Mouse (Mus musculus) midbrain, embryonic 13.5 days (tissue): ENCODE measurements around the gene Camta1. TPM values are rescaled to one million over a fixed set of nuclear protein-coding genes. Genes with fewer than 3 reads are reported as not detected.
"Not testable (repeated sequence)": the region's sequence is repeated elsewhere in the genome, so short reads cannot be mapped to it uniquely, and the experiment has no call there.

Experiments used
- ATAC-seq: fragments of 200-750 bp; cut with Nextera tagmentation; 2 replicates; pipeline ENCODE4 v1.8.0; 2017; ENCODE audit warnings: mild to moderate bottlenecking, moderate TSS enrichment, moderate library complexity
- H3K27ac ChIP-seq: fragments of 300-500 bp; sonication (generic); 2 replicates; pipeline ENCODE4 v1.5.1; 2015; ENCODE audit warnings: inconsistent platforms, mild to moderate bottlenecking, moderate library complexity
- H3K27me3 ChIP-seq: fragments of 300-500 bp; sonication (generic); 2 replicates; pipeline ENCODE4 v1.6.1; 2015; ENCODE audit warnings: mild to moderate bottlenecking, inconsistent platforms
- H3K36me3 ChIP-seq: fragments of 300-500 bp; sonication (generic); 2 replicates; pipeline ENCODE4 v1.6.1; 2015; ENCODE audit warnings: mild to moderate bottlenecking, inconsistent platforms
- H3K4me1 ChIP-seq: fragments of 300-500 bp; sonication (generic); replicated peaks from 2 replicates; pipeline ENCODE4 v1.6.1; 2015; ENCODE audit warnings: inconsistent platforms
- H3K4me2 ChIP-seq: fragments of 300-500 bp; sonication (generic); replicated peaks from 2 replicates; pipeline ENCODE4 v1.6.1; 2015; ENCODE audit warnings: moderate library complexity, mild to moderate bottlenecking, inconsistent platforms
- H3K4me3 ChIP-seq: fragments of 300-500 bp; sonication (generic); replicated peaks from 2 replicates; pipeline ENCODE4 v1.5.1; 2015; ENCODE audit warnings: mild to moderate bottlenecking, inconsistent platforms
- H3K9ac ChIP-seq: fragments of 300-500 bp; sonication (generic); replicated peaks from 2 replicates; pipeline ENCODE4 v1.6.1; 2015; ENCODE audit warnings: mild to moderate bottlenecking, inconsistent platforms
- H3K9me3 ChIP-seq: fragments of 300-500 bp; sonication (generic); 2 replicates; pipeline ENCODE4 v1.6.1; 2016; ENCODE audit warnings: mild to moderate bottlenecking, inconsistent platforms
- WGBS: fragments of 180-500 bp; shearing (Covaris S2); methylation state at CpG from one replicate; pipeline ENCODE4 v1.1.7; 2015; 5-methylcytosine and 5-hydroxymethylcytosine counted together
- polyA plus RNA-seq: library from polyadenylated mRNA; unstranded; fragments of >200 nt; fragmentation: Nextera tagmentation; extraction: Ambion mirVana; gene quantifications from 2 replicates; pipeline ENCODE4 v1.2.1, GENCODE M21; 2015

Gene Camta1
- polyA plus RNA-seq, 1 experiment from 2014 or later, result 163 TPM

GRCm38 (mm10) chr4:150909451-150910156, 952.1 kb downstream of the Camta1 start:
- Histone ChIP-seq H3K27me3 (no peaks in the 10 kb centered on the region), H3K4me3 (peak overlapping the region; percentile 73), H3K9me3 (no peaks in the 10 kb centered on the region), H3K27ac (peak overlapping the region; percentile 80), H3K4me2 (peak overlapping the region; percentile 87), H3K9ac (peak overlapping the region; percentile 95), H3K4me1 (peaks cover 33% of the 10 kb centered on the region), H3K36me3 (peaks cover 18% of the 10 kb centered on the region)
- ATAC-seq, result peak; percentile 92
- under 1% methylated on average over 56 of the region's 56 CpGs for WGBS

DNA sequence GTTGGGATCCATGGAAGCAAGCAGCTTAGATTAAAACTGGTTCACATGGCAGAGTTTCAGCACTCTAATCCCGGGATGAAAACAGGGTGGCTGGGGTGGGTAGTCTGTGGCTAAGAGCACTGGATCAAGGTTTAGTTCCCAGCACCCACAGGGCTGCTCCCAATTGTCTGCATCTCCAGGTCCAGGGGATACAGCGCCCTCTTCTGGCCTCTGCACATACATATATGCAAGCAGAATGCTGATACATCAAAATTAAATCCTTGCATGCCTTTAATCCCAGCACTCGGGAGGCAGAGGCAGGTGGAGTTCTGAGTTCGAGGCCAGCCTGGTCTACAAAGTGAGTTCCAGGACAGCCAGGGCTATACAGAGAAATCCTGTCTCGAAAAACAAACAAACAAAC, 953.2 kb downstream of the Camta1 start:
- WGBS, result 76% methylated on average over 5 of the region's 5 CpGs
- H3K27ac ChIP-seq, H3K9ac ChIP-seq, H3K27me3 ChIP-seq, H3K9me3 ChIP-seq, ATAC-seq: not testable (repeated sequence)
- Histone ChIP-seq H3K4me2 (peak overlapping the region; percentile 87), H3K4me1 (peaks cover 29% of the 10 kb centered on the region), H3K4me3 (peak overlapping the region; percentile 73; the same call in 1 of the 2 replicates), H3K36me3 (peaks cover 26% of the 10 kb centered on the region)

- Histone ChIP-seq H3K9ac (no peak overlapping the region), H3K4me2 (no peak overlapping the region), H3K9me3 (no peaks in the 10 kb centered on the region), H3K27me3 (no peaks in the 10 kb centered on the region), H3K27ac (no peak overlapping the region), H3K4me3 (no peak overlapping the region), H3K4me1 (peaks cover 24% of the 10 kb centered on the region), H3K36me3 (peaks cover 40% of the 10 kb centered on the region)
- WGBS, result 95% methylated on average over 8 of the region's 8 CpGs
- ATAC-seq, result no peak
Measured at GRCm38 (mm10) chr4:150907099-150907498, 954.6 kb downstream of the Camta1 start.

- H3K4me1 ChIP-seq, result peaks cover 13% of the 10 kb centered on the region; the same call in 1 of the 2 replicates
- no peak for ATAC-seq
- H3K27ac ChIP-seq, result no peak overlapping the region
- peaks cover 75% of the 10 kb centered on the region for H3K36me3 ChIP-seq
- 96% methylated on average over 14 of the region's 14 CpGs for WGBS
- H3K4me3 ChIP-seq, result no peak overlapping the region
- H3K9ac ChIP-seq, result no peak overlapping the region
- no peak overlapping the region for H3K4me2 ChIP-seq
- no peaks in the 10 kb centered on the region for H3K27me3 ChIP-seq
- no peaks in the 10 kb centered on the region for H3K9me3 ChIP-seq
Measured at GRCm38 (mm10) chr4:150903091-150903742, 958.5 kb downstream of the Camta1 start.

- Histone ChIP-seq H3K27me3 (no peaks in the 10 kb centered on the region), H3K4me3 (no peak overlapping the region), H3K27ac (no peak overlapping the region), H3K36me3 (peaks cover 86% of the 10 kb centered on the region), H3K4me2 (no peak overlapping the region), H3K9me3 (no peaks in the 10 kb centered on the region), H3K9ac (no peak overlapping the region), H3K4me1 (0 out of 2 replicates have a peak, but pooled peaks cover 2% of the 10 kb centered on the region)
- no peak for ATAC-seq
- WGBS, result 93% methylated on average over 12 of the region's 12 CpGs
Measured at GRCm38 (mm10) chr4:150902062-150902461, 959.6 kb downstream of the Camta1 start.

DNA sequence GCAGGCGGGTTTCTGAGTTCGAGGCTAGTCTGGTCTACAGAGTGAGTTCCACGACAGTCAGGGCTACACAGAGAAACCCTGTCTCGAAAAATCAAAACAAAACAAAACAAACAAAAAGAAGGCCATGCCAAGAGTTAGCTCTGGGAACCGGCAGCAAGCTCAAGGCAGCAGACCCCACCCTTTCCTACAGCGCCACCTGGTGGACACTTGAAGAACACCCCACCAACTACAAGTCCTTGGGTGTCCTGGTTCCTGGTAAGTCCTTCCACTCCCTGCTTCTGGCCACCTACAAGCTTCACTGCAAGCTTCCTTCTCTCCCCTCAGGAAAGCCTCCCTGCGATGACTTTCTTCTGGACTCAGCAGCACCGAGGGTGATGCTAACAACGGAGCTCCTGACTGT, 960.0 kb downstream of the Camta1 start:
- H3K9me3 ChIP-seq, result no peaks in the 10 kb centered on the region
- H3K27me3 ChIP-seq, result no peaks in the 10 kb centered on the region
- peaks cover 86% of the 10 kb centered on the region for H3K36me3 ChIP-seq
- H3K4me3 ChIP-seq, result no peak overlapping the region
- no peak overlapping the region for H3K4me2 ChIP-seq
- no peak overlapping the region for H3K27ac ChIP-seq
- 67% methylated on average over 9 of the region's 9 CpGs for WGBS
- no peak overlapping the region for H3K9ac ChIP-seq
- 0 out of 2 replicates have a peak, but pooled peaks cover 2% of the 10 kb centered on the region for H3K4me1 ChIP-seq
- ATAC-seq, result no peak

DNA sequence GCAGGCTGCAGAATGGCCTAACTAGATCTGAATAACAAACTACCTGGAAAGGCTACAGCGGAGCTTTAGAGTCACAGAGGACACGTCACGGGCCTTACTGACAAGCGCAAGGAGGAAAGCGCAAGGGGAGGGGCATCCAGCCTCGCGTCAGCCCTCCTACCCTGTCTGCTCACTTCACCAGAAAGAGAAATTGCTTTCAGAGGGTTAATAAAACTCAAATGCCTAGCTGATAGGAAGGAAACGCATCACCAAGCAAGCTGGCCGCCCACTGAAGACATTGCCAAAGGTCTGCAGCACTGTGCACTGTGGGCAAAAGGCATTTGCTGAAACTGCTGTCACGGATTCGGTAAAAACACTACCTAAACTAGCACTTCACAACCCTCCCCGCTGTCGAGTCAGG, 961.2 kb downstream of the Camta1 start:
- ATAC-seq, result no peak
- WGBS, result 95% methylated on average over 13 of the region's 13 CpGs
- no peak overlapping the region for H3K4me3 ChIP-seq
- H3K9me3 ChIP-seq, result no peaks in the 10 kb centered on the region
- peaks cover 88% of the 10 kb centered on the region for H3K36me3 ChIP-seq
- no peaks in the 10 kb centered on the region for H3K27me3 ChIP-seq
- H3K9ac ChIP-seq, result no peak overlapping the region
- H3K27ac ChIP-seq, result no peak overlapping the region
- H3K4me2 ChIP-seq, result no peak overlapping the region
- H3K4me1 ChIP-seq, result 0 out of 2 replicates have a peak, but pooled peaks cover 2% of the 10 kb centered on the region

DNA sequence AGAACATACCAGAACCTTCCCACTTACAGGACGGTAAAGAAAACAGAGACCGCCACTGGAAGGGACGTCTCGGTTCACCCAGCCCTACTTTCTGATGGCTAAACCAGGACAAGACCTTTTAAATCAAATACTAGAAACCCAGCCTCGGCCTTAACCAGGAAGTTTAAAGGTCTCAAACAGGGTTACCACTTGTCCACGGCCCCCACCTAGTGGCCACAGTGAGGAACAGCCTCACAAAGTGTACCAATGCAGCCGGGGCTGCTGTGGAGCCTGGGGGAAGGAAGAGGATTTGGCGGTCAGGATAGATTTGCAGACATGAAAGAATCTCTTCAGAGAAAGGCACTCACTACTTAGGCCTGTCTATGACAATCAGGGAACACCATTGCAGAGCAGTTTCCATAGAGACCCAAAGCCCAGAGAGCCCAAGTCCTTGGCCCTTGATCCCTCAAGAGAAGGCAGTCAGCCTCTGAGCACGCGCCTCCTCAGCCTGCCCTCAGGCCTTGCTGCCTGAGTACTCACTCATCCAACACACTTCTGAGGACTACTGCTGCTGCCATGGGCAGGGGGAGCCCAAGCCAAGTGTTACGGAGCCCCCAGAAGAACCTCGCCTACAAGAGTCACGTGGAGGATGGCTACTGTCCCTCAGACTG, 962.8 kb downstream of the Camta1 start:
- Histone ChIP-seq H3K36me3 (peaks cover 76% of the 10 kb centered on the region), H3K9me3 (no peaks in the 10 kb centered on the region), H3K27ac (no peak overlapping the region), H3K4me3 (no peak overlapping the region), H3K27me3 (no peaks in the 10 kb centered on the region), H3K9ac (no peak overlapping the region), H3K4me1 (0 out of 2 replicates have a peak, but pooled peaks cover 2% of the 10 kb centered on the region), H3K4me2 (no peak overlapping the region)
- 0 out of 2 replicates have a peak, but pooled peaks have one; percentile 15 for ATAC-seq
- 57% methylated on average over 13 of the region's 13 CpGs for WGBS

DNA sequence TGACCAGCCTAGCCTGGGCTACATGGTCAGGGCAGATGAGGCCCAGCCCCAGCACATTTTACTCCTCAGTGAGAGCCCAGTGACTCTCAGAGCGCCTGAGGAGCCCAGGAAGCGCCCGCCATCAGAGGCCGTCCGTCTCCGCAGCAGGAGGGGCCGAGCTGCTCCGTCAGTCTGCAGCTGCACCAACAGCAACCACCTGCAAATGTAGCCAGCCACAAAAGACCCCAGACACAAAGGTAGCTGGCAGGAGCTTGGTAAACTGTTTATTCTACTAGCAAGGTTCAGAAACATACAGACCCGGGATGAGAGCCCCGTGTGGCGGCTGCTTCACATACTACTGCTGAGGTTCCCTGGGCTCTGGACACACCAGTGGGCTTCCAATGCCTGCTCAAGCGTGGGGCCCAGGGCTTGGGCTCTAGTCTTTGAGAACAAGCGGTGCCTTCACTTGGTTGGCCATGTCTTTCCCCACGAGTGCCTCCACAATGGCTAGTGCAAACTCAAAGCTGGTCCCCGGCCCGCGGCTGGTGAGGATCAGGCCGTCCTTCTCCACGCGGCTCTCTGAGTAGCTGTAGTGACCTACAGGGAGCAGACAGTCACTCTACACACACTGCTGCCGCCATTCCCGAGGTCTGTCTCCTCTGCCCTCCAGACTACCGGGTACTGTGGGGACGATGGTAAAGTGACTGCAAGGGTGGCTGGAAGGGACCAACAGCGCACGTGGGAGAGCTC, 964.6 kb downstream of the Camta1 start:
- H3K27me3 ChIP-seq, result no peaks in the 10 kb centered on the region
- 94% methylated on average over 26 of the region's 26 CpGs for WGBS
- ATAC-seq, result no peak
- no peaks in the 10 kb centered on the region for H3K9me3 ChIP-seq
- no peak overlapping the region for H3K9ac ChIP-seq
- H3K4me3 ChIP-seq, result no peak overlapping the region
- H3K4me1 ChIP-seq, result 0 out of 2 replicates have a peak, but pooled peaks cover 2% of the 10 kb centered on the region
- H3K36me3 ChIP-seq, result peaks cover 58% of the 10 kb centered on the region
- no peak overlapping the region for H3K4me2 ChIP-seq
- no peak overlapping the region for H3K27ac ChIP-seq

DNA sequence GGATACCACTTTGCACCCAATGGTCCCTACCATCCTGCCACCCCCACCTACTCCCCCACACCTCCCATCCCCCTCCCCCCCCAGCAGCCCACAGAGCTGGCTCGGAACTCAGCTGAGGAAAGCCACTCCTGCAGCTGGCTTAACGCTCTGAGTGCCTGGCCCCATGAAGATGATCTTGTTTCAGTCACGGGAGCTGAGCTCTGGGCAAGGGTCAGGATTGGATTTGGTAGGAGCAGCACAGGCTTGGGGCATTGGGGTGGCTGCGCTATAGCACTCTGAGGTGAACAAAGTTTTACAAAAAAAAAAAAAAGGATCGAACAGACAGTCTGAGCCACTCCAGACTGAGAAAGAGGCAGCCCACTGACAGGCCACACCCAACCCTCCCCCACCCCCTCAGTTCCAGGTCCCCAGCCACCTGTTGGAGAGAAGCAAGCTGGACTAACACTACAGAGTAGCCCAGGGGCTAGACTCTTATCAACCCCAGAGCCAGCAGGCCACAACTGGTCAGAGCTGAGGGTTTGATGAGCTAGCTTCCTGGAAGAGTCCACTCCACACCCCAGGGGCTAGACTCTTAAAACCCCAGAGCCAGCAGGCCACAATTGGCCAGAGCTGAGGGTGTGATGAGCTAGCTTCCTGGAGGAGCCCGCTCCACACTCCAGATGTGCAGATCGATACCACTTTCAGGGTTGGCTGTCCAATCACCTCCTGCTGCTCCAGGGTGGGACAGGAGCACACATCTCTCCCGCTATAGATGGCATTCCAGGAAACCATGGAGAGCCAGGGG, 966.8 kb downstream of the Camta1 start:
- 80% methylated on average over 8 of the region's 8 CpGs for WGBS
- ATAC-seq, result no peak
- H3K4me1 ChIP-seq, result 0 out of 2 replicates have a peak, but pooled peaks cover 2% of the 10 kb centered on the region

GRCm38 (mm10) chr4:150891308-150891707, 970.4 kb downstream of the Camta1 start:
- no peaks in the 10 kb centered on the region for H3K4me1 ChIP-seq
- no peak overlapping the region for H3K27ac ChIP-seq
- peaks cover 5% of the 10 kb centered on the region for H3K36me3 ChIP-seq
- WGBS, result 84% methylated on average over 5 of the region's 5 CpGs
- no peaks in the 10 kb centered on the region for H3K27me3 ChIP-seq
- H3K9ac ChIP-seq, result no peak overlapping the region
- no peak for ATAC-seq
- no peak overlapping the region for H3K4me2 ChIP-seq
- H3K4me3 ChIP-seq, result no peak overlapping the region
- H3K9me3 ChIP-seq, result no peaks in the 10 kb centered on the region

More for the DNA sequence above, 966.8 kb downstream of the Camta1 start:
- Histone ChIP-seq H3K9me3 (no peaks in the 10 kb centered on the region), H3K4me2 (no peak overlapping the region), H3K27me3 (no peaks in the 10 kb centered on the region), H3K4me3 (no peak overlapping the region), H3K36me3 (peaks cover 37% of the 10 kb centered on the region), H3K27ac (no peak overlapping the region), H3K9ac (no peak overlapping the region)
